Mouse (Mus musculus): ENCODE results near the gene Gm11084.

The Gm11084 gene

GRCm38 (mm10) chr2:72924981-72925380, 61.5 kb downstream of the Gm11084 start:
- DNase-seq = no peak
